Mouse (Mus musculus) gastrocnemius, adult 18-20 months (tissue): ENCODE data around the gene Ctc1. TPM values are rescaled to one million over a fixed set of nuclear protein-coding genes. Genes with fewer than 3 reads are reported as not detected.

Source experiments
- DNase-seq: peaks from one replicate; pipeline ENCODE4 v3.0.0; 2021; ENCODE audit warnings: low spot score
- total RNA-seq, 2 experiments: library from RNA; stranded (reverse); gene quantifications; 2 replicates each; pipeline ENCODE4 v1.2.3; 2021

Gene Ctc1
- total RNA-seq, 2 experiments from 2014 or later: 9.4 to 9.5 TPM

DNA sequence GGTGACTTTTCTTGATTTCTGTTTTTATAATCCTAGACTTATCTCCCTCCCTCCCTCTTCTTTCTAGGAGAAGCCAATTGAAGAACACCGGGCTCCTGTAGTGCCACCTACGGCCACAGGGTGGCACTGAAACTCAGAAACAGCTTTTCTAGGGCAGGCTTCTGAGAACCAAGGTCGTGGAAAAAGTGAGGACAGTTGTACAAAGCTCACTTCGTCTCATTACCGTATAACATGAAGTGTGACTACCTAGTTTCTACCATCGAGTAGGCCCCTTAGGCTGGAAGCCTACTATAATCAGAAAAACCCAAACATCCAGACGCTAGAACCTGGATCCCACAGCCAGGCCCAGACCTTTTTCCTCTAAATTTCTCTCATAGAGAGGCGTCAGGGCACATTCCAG, 51.2 kb downstream of the Ctc1 start:
- peak; percentile 93 for DNase-seq

GRCm38 (mm10) chr11:69067601-69068000, 51.9 kb downstream of the Ctc1 start:
- peak; percentile 29 for DNase-seq

GRCm38 (mm10) chr11:69070093-69070492, 54.4 kb downstream of the Ctc1 start:
- peak; percentile 29 for DNase-seq

DNA sequence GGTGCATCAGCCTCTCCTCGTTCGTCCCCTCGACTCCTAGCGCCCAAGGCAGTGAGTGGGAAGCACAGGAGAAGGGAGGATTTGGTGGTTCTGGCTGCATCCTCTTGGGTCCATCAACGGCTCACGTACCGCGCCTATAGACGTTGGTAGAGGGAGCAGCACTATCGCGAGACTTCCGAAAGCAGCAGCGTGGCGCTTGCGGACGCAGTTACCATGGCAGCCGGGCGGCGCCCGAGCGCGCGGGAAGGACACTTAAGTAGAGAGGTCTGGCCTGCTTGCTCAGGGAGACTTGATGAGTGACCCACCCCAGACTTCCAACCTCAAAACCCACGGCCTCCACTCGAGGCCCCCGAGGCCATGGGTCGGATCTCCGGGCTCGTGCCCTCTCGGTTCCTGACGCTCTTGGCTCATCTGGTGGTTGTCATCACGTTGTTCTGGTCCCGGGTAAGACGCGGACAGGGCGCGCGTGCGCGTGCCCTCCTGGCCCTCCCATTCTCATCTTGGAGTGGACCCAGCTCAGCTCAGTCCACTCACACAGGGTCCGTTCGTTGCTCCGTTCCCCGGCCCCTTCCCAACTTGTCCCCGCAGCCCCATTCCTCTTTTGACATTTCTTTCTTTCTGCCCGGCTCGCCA, 55.0 kb downstream of the Ctc1 start, which contains the start of gene Tmem107:
Gene Tmem107 (plus strand): TSS at position 217 of the 633 bp plus-strand sequence.
- DNase-seq: peak; percentile 93

DNA sequence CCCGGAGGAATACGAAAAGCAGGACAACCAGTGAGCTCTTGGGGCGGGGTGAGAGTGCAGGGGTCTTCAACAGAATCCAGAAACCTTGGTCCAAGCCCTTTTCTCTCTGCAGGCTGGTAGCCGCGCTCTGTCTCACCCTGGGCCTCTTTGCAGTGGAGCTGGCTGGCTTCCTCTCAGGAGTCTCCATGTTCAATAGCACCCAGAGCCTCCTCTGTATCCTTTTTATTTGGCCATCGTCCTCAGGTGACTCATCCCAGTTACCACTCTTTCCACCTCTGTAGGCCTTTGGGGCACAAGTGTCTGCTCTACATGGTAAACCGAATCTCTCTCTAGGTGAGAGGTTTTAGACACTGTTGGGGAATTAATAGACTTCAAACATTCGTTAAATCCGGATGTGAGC, 55.6 kb downstream of the Ctc1 start:
- DNase-seq: no peak

DNA sequence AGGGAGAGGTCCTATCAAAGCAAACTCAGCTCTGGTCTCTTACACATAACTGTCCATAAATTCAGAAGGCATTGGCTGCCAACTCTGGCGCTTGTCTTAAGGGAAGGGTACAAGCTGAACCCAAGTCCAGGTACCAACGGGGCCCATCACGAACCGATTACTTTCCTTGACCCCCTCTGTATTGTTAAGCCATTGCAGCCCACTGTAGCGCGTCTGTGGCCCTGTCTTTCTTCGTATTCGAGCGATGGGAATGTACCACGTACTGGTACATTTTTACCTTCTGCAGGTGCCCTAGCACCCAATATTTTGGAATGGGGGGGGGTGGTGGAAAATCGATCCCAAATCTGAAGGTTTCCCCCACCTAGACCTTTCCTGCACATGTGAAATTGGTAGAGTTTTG, 56.5 kb downstream of the Ctc1 start:
- DNase-seq: no peak

DNA sequence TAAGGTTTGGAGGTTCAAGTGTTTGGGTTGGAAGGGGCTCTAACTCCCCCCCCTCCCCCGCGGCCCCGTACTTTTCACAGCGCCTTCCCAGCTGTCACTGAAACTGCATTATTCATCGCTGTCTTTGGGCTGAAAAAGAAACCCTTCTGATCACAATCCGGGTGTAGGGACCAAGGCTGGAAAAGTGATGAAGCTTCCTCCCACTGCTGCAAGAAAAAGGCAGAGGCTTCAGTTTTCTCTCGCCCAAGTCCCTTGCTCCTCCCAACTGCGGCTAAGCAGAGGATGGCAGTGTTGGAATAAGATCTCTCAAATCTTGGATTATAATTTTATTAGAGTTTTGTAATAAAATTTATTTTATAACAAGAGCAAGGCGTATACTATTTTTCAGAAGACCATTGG, 57.0 kb downstream of the Ctc1 start:
- no peak for DNase-seq

- DNase-seq: peak; percentile 90
Measured at GRCm38 (mm10) chr11:69073065-69073888, 57.6 kb downstream of the Ctc1 start.

GRCm38 (mm10) chr11:69073951-69074775, 58.5 kb downstream of the Ctc1 start:
- no peak for DNase-seq

DNA sequence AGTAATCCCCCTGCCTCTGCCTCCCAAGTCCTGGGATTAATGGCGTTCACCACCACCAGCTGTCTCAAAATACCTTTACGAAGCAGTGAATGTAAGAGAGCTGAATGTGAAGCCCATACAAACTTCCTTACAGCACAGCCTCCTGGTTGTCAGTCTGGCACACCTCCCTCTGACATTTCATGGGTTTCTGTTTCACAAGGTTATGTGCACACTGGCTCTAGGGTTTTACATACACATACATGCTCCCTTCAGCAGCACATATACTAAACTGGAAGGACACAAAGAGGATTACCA, 59.0 kb downstream of the Ctc1 start:
- no peak for DNase-seq

DNA sequence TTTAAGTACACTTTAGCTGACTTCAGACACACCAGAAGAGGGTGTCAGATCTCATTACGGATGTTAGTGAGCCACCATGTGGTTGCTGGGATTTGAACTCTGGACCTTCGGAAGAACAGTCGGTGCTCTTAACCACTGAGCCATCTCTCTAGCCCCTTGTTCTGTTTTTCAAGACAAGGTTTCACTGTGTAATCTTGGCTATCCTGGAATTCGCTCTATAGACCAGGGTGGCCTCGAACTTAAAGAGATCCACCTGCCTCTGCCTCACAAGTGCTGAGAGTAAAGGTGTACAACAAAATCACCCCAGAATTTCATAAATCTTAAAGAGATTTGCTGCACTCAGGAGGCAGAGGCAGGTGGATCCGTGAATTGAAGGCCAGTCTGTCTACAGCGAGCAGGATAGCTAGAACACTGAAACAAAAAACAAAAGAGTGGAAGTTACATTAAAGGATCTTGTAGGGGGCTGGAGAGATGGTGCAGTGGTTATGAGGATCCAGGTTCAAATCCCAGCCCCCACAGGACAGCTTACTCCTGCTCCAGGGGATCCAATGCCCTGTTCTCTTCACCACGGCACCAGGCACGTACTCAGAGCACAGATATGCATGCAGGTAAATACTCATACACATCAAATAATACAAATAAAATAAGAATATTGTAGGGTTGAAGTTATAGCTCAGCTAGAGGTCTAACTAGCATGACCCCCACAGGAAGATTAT, 60.2 kb downstream of the Ctc1 start:
- no peak for DNase-seq

DNA sequence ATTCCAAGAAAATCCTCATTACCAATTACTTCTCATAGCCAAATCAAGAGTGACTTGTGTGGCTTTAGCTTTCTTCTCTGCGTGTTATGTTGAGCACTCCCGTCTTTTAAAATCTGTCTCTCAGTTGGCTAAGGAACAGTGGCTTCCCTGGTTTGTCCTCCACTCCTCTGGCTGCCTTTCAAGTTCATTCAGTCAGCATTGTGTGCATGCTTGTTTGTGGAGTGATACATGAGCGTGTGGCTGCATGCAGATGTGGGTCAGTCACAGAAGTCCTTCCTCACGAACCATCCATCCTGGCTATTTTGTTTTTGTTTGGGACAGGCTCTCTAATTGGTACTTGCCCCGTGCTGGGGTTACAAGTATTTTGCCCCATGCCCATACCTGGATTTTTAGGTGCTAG, 60.9 kb downstream of the Ctc1 start:
- DNase-seq: no peak

DNA sequence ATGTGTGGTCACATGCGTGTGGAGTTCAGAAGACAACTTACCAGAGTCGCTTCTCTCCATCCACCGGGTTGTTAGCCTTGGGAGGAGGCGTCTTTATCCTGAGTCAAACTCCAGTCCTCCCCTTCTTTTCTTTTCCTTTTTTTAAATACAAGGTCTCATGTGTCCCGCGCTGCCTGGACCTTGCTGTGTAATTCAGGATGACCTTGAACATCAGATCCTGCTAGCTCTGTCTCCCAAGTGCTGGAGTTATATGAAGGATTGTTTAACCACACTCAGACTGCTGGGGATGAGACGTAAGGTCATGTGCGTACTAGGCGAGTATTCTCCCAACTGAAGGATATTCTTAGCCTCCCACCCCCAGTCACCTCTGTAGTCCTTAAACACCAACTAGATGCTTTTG, 61.6 kb downstream of the Ctc1 start:
- no peak for DNase-seq

DNA sequence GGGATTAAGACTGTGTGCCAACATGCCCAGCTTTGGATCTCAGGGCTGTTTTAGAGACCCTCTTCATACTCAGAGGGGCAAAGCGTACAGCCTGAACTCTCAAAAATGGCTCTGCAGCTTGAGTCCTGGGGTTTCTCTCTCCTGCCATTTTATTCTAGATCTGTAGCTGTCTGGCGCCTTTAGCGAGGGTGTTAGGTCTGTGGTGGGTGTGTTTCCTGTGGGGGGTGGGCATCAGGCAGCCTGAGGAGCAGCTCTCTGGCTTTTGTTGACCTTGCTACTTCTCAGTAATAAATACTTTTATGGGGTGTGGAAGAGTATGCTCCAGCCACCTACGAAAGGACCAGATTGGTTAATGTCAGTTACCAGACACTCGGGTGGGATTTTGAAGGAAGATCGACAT, 62.3 kb downstream of the Ctc1 start:
- no peak for DNase-seq

DNA sequence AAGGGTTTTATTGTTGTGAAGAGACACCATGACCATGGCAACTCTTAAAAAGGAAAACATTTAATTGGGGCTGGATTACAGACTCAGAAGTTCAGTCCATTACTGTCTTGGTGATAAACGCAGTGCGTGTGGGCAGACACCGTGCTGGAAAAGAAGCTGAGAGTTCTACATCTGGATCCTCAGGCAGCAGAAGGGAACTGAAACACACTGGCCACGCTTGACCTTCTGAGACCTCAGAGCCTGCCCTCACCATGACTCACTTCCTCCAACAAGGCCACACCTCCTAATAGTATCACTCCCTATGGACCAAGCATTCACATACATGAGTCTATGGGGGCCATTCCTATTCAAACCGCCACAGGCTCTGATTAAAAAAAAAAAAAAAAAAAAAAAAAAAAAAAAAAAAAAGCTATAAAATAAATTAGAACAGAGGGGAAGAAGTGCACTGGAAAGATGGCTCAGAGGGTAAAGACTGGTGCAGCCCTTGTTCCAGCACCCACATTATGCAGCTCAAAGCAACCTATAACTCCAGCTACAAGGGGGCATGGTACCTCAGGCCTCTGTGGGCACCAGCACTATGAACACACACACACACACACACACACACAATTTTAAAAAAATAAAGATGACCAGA, 63.2 kb downstream of the Ctc1 start:
- DNase-seq: peak; percentile 23

DNA sequence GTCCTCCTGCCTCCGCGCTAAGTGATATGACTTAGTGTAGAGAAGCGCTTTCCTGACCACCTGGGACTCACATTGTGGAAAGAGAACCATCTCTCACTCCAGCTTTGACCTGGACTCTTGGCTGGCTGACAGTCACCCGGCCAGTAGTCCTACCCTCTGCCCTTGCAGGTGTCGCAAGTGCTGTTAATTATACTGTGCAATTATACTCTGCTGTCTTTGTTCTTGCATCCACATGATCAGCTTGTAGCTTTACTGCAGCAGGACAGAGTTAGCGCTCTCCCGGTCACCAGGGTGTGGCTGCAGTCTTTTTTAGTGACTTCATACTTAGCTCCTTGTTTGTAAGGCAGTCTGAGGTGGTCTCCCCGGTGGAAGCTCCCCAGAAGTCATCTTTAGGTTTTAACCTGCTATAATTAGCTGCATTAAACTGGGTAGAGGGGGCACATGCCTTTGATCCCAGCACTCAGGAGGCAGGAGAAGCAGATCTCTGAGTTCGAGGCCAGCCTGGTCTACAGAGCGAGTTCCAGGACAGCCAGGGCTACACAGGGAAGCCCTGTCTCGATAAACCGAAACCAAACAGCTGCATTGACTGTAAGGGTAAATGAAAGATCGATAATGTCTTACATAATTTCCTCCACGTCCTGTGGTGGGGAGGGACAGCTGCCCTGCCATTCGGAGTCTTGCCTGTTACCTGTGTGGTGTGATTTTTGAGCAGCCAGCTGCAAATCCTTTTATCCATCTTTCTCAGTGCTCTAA, 64.6 kb downstream of the Ctc1 start:
- no peak for DNase-seq

GRCm38 (mm10) chr11:69080855-69081222, 65.1 kb downstream of the Ctc1 start:
- DNase-seq: no peak

GRCm38 (mm10) chr11:69081613-69082012, 65.9 kb downstream of the Ctc1 start:
- DNase-seq: no peak

DNA sequence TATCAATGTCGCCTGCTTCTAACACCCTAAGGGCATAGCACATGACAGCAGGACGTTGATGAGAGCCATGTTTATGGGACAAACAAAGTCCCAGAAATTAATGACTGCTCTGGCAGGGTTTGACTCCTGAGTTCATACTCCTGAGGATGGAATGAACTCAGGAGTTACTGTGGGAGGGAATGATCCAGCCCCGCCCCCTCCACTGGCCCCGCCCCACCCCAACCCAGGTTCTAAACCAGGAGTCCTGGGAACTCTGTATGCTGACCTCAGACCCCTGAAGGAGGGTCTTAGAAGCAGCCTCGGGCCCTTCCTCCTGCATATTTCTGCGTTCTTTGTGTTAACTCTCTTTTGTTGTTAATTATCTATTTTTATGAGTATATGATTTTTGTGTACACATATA, 69.9 kb downstream of the Ctc1 start:
- no peak for DNase-seq
